Mouse (Mus musculus): Measurements from ENCODE around the gene Pdzd2.

The Pdzd2 gene

DNA sequence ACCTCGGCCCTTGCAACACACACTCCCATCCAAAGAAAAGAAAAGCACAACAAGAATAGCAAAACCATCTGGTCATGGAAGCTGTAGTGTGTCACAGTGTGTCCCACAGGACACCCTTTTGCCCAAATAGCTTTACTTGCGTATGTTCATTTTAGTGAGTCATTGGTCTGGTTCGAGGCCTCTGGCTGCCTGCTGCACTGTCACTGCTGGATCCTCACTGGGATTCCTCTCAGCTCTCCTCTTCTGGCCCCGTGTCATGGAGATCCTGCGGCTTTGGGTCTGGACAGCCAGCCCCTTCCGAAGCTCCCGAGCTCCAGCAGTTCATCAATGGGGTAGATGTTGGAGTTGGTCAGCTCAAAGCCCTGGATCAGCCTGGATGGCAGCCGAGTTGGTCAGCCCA is 421.3 kb downstream of the Pdzd2 start:
- in situ Hi-C loops (cut with MboI), result no loop called here

DNA sequence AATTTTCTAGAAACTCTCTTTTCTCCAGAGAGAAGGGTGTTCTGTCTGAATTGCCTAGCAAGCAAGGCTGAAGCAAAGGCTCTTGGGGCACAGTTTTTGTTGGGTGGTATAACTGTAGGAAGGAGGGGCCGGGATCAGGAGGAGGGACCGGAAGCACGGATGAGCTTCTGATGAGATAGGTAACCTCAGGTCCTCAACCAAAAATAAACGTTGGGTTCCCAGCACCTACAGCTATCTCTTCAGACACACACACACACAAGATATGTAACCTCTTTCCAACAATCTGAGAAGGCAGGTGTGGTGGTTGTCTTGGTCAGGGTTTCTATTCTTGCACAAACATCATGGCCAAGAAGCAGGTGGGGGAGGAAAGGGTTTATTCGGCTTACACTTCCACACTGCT is 422.4 kb downstream of the Pdzd2 start:
- in situ Hi-C loops (cut with MboI), result no loop called here

DNA sequence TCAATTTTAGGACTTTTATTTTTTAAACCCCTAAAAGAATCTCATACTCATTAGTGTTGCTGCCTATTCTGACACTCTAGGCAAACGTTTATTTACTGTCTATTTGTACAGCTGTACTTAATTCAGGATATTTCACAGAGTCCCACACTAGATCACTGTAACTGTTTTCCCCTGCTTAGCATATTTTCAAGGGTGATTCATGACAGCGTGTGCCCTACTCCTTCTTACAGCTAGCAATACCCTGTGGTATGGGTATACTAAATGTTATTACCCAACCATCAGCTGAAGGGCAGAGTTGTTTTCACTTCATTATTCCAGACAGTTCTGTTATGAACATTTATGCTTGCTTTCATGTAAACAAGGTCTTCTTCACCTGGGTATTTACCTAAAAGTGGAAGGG is 423.7 kb downstream of the Pdzd2 start:
- in situ Hi-C loops (cut with MboI), result no loop called here

DNA sequence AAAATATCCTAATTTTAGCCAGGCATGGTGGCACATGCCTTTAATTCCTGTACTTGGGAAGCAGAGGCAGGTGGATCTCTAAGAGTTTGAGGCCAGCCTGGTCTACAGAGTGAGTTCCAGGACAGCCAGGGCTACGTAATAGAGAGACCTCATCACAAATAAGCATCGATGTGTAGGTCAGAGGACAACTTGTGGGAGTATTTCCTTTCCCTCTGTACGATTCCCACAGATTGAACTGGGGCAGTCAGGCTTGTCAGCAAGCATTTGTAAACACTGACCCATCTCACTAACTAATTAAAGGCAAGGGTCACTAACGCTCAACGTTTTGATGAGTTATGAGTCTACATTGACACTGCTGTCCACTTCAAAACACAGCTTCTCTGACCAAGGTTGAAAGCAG is 425.1 kb downstream of the Pdzd2 start:
- in situ Hi-C loops (cut with MboI), result no loop called here

DNA sequence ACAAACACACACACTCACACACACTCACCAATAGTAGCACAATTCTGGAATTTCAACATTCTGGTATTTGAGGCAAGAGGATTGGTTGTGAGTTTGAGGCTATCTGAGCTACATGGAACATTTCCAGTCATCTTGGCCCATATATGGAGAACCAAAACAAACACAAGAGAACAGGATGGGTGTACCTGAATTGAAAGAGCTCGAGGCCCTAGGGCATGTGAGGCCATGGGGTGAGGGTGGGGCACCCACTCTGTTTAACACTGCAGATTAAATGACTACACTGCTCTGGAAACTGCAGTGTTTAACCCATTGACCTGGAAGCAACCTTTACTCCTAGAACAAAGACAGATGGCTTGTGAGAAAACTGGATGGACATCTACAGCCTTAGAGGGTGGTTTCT is 426.5 kb downstream of the Pdzd2 start:
- in situ Hi-C loops (cut with MboI), result no loop called here

DNA sequence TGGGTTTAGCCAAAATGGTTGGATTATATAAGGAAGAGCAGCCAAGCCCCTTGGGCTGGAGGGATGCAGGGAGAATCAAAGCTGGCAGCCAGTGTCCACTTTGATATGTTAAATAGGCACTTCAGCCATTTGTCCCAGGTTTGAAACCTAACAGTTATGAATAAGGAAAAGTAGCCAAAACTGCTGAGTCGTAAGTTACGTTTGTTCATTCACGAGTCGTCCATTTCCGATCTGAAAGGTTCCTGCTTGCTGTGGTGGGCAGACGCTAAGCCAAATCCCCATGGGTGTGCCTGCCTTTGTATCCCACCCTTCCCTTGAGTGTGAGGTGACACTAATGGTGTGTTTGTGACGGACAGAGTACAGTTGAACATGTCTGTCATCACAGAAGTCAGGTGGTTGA is 428.3 kb downstream of the Pdzd2 start:
- in situ Hi-C loops (cut with MboI), result no loop called here

DNA sequence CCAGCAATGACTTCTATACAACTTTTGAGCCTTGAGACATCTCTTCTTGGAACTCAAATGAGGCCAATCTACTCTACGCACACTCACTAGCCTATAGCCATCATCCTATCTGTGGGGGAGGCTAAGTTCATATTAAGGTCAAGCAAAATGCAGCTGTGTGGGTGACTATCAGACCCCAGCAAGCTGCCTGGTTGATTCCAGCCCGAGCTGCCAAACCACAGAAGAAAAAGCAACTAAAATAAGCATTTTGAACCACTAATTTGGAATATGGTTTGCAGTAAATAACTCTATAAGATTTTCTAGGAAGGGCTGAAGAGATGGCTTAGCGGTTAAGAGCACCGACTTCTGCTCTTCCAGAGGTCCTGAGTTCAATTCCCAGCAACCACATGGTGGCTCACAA is 429.0 kb downstream of the Pdzd2 start:
- in situ Hi-C loops (cut with MboI), result no loop called here

Data from mature B cell (primary cell).